Mouse (Mus musculus) heart, adult 2 months (tissue): ENCODE data around the gene Cdh22.

Experiments
- CTCF ChIP-seq: fragments of 200-600 bp; IDR thresholded peaks from 2 replicates; pipeline ENCODE4 v1.8.1; 2022; ENCODE audit warnings: antibody characterized with exemption, mild to moderate bottlenecking, moderate library complexity
- POLR2A ChIP-seq: fragments of 200-500 bp; IDR thresholded peaks from 2 replicates; pipeline ENCODE4 v1.6.1; 2011; ENCODE audit warnings: mild to moderate bottlenecking, low read depth, low read length, control low read depth; ENCODE audit not compliant: insufficient read depth

DNA sequence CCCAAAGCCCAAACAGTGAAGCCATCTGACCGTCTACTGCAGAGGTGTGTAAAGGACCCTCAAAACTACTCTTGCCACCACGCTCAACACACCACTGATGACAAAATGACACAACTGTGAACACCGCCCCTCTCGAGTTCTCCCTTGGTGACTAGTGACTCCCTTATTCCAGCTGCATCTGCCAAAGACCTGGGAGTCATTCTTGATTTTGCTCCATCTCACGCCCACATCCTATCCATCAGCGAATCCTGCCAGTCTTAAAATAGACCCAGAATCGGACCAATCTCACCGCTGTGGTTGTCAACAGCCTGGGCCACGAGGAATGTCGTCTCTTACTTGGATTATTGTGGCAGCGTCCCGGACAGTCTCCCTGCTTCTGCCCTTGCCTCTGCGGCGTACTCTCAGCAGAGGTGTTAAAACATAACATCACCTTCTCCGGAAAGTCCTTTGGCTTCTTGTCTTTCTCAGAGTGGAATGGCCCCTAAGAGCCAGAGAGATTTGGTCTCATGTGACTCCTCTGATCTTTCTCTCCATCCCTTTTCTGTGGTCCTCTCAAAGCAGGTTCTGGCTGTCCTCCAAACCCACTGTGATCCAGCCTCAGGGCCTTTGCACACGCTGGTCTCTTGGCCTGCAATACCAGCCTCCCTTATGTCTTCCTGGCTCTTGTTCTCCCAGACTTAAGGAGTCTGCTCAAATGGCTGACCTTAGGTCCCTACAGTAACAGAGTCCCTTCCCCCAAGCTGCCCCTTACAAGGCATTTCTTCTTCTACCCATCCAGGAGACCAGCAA is 17.1 kb downstream of the Cdh22 start:
- TF ChIP-seq POLR2A (no peak), CTCF (no peak)
